21 mouse cellular contexts compared by ENCODE assay signal in the genomic region with DNA sequence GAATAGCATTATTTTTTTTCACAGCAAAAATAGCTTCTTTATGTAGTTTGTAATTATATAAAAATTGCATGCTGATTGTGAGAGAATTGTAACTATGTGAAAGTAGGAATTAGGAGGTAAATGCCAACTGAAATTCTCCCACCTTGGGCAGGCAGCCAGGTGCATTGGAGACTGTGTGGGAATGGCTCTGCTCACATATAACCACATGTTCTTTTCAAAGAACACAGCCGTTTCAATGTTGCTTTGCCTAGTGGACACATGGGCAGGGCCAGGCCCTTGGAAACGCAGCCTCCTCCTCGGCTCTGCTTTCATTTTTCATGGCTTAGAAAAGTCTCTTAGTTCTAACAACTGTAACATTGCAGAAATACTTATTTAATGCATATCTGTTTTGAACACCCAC.
DNase-seq lines count a peak whose midpoint lies in the region; ATAC-seq and TF ChIP-seq lines count a peak whose summit lies in the region.
"Had no signal": no experiment of that assay in that cellular context is flagged by ENCODE, and none has a peak within 500 bp of the region (broad histone marks: within the 10 kb centered on the region; RNA-seq: fewer than 3 reads in every experiment).

No protein-coding gene starts in this region.

- ATAC-seq in embryonic facial prominence, embryonic 14.5 days (ENCODE audit: low read depth), result no peak
- ATAC-seq in hindbrain, embryonic 12.5 days (ENCODE audit: low FRiP score), result no peak
- ATAC-seq: inflammation-experienced regulatory T-cells, adult 6 months; midbrain, embryonic 13.5 days; Patski had no signal

- DNase-seq in embryonic facial prominence, embryonic 14.5 days (ENCODE audit: low spot score), result peak; percentile 21
- DNase-seq in embryonic facial prominence, embryonic 10.5 days (ENCODE audit: low spot score), result no peak
- DNase-seq in left cerebral cortex, adult 2 months (ENCODE audit: extremely low spot score in 1 of 2, low spot score in 2 of 2), result peak; percentile 17 to 18
- no peak for DNase-seq in left cerebral cortex, adult 11 months (ENCODE audit: low spot score)
- peak; percentile 13 for DNase-seq in right cerebral cortex, adult 18-20 months
- no peak for DNase-seq in MN1 (ENCODE audit: low spot score)
- no peak for DNase-seq in neural tube, embryonic 10.5 days (ENCODE audit: extremely low spot score, low spot score)
- DNase-seq: cerebellum, adult 11 months; heart, adult 11 months; lung, postnatal 36 days; spleen, adult 18-20 months; thymus, postnatal 36 days had no signal

- no peak for TF ChIP-seq CTCF in left cerebral cortex, adult 2 months (IDR thresholded peaks at IDR 0.05)

- H3K4me2 ChIP-seq in embryonic facial prominence, embryonic 14.5 days (ENCODE audit: low read depth, low read length), result no peak overlapping the region
- no peak overlapping the region for H3K4me2 ChIP-seq in hindbrain, embryonic 12.5 days (replicated peaks)
- H3K4me2 ChIP-seq: heart, embryonic 15.5 days; kidney, embryonic 15.5 days; limb, embryonic 13.5 days; midbrain, embryonic 13.5 days; stomach, embryonic 15.5 days had no signal

- 38% methylated on average over 3 of the region's 3 CpGs for WGBS in embryonic facial prominence, embryonic 14.5 days
- 82% methylated on average over 3 of the region's 3 CpGs for WGBS in embryonic facial prominence, embryonic 10.5 days
- WGBS in hindbrain, embryonic 12.5 days, result 80% methylated on average over 3 of the region's 3 CpGs

- no peaks in the 10 kb centered on the region for H3K9me3 ChIP-seq in embryonic facial prominence, embryonic 14.5 days (ENCODE audit: control insufficient read depth, low read length)
- no peaks in the 10 kb centered on the region for H3K9me3 ChIP-seq in embryonic facial prominence, embryonic 10.5 days
- H3K9me3 ChIP-seq in hindbrain, embryonic 12.5 days (replicated peaks), result no peaks in the 10 kb centered on the region
- H3K9me3 ChIP-seq: heart, embryonic 15.5 days; hindbrain, embryonic 10.5 days; kidney, embryonic 15.5 days; limb, embryonic 13.5 days; midbrain, embryonic 13.5 days; stomach, embryonic 15.5 days had no signal

- intact Hi-C loops in left cerebral cortex, adult 2 months (cut with DNase I), result loop anchor here (10.0 kb wide), 1 partner anchor 601 kb away; no protein-coding TSS in a partner anchor

- H3K4me1 ChIP-seq in embryonic facial prominence, embryonic 14.5 days (ENCODE audit: control insufficient read depth, insufficient read depth, low read length), result 0 out of 2 replicates have a peak, but pooled peaks cover 2% of the 10 kb centered on the region
- H3K4me1 ChIP-seq in embryonic facial prominence, embryonic 10.5 days, result no peaks in the 10 kb centered on the region
- H3K4me1 ChIP-seq in hindbrain, embryonic 12.5 days, result no peaks in the 10 kb centered on the region
- H3K4me1 ChIP-seq: heart, embryonic 15.5 days; hindbrain, embryonic 10.5 days; kidney, embryonic 15.5 days; limb, embryonic 13.5 days; midbrain, embryonic 13.5 days; stomach, embryonic 15.5 days had no signal

- no peak overlapping the region for H3K27ac ChIP-seq in embryonic facial prominence, embryonic 14.5 days (replicated peaks; ENCODE audit: low read depth, low read length)
- H3K27ac ChIP-seq in embryonic facial prominence, embryonic 10.5 days (replicated peaks), result no peak overlapping the region
- 0 out of 2 replicates have a peak overlapping the region, but pooled peaks have one; percentile 47 for H3K27ac ChIP-seq in left cerebral cortex, adult 2 months
- no peak overlapping the region for H3K27ac ChIP-seq in hindbrain, embryonic 12.5 days
- H3K27ac ChIP-seq: heart, embryonic 15.5 days; hindbrain, embryonic 10.5 days; kidney, embryonic 15.5 days; limb, embryonic 13.5 days; midbrain, embryonic 13.5 days; stomach, embryonic 15.5 days had no signal

- no peak overlapping the region for H3K9ac ChIP-seq in embryonic facial prominence, embryonic 14.5 days (ENCODE audit: low read depth, low read length)
- H3K9ac ChIP-seq in hindbrain, embryonic 12.5 days, result no peak overlapping the region
- H3K9ac ChIP-seq: heart, embryonic 15.5 days; kidney, embryonic 15.5 days; limb, embryonic 13.5 days; midbrain, embryonic 13.5 days; stomach, embryonic 15.5 days had no signal

- H3K27me3 ChIP-seq in embryonic facial prominence, embryonic 14.5 days (replicated peaks; ENCODE audit: control insufficient read depth, insufficient read depth, low read length), result no peaks in the 10 kb centered on the region
- H3K27me3 ChIP-seq in embryonic facial prominence, embryonic 10.5 days (replicated peaks; ENCODE audit: low read depth, poor library complexity, severe bottlenecking), result no peaks in the 10 kb centered on the region
- no peaks in the 10 kb centered on the region for H3K27me3 ChIP-seq in hindbrain, embryonic 12.5 days
- H3K27me3 ChIP-seq: heart, embryonic 15.5 days; kidney, embryonic 15.5 days; limb, embryonic 13.5 days; midbrain, embryonic 13.5 days; Patski; stomach, embryonic 15.5 days had no signal

- H3K4me3 ChIP-seq in embryonic facial prominence, embryonic 14.5 days (ENCODE audit: low read depth, low read length), result no peak overlapping the region
- no peak overlapping the region for H3K4me3 ChIP-seq in embryonic facial prominence, embryonic 10.5 days
- no peak overlapping the region for H3K4me3 ChIP-seq in left cerebral cortex, adult 2 months
- no peak overlapping the region for H3K4me3 ChIP-seq in hindbrain, embryonic 12.5 days
- H3K4me3 ChIP-seq: heart, embryonic 15.5 days; hindbrain, embryonic 10.5 days; kidney, embryonic 15.5 days; limb, embryonic 13.5 days; midbrain, embryonic 13.5 days; stomach, embryonic 15.5 days had no signal

- H3K36me3 ChIP-seq in embryonic facial prominence, embryonic 14.5 days (ENCODE audit: control insufficient read depth, insufficient read depth, low read length), result no peaks in the 10 kb centered on the region
- H3K36me3 ChIP-seq in embryonic facial prominence, embryonic 10.5 days (replicated peaks), result no peaks in the 10 kb centered on the region
- H3K36me3 ChIP-seq in hindbrain, embryonic 12.5 days, result no peaks in the 10 kb centered on the region
- H3K36me3 ChIP-seq: heart, embryonic 15.5 days; hindbrain, embryonic 10.5 days; kidney, embryonic 15.5 days; limb, embryonic 13.5 days; midbrain, embryonic 13.5 days; stomach, embryonic 15.5 days had no signal

Comparison
In these comparisons a context has a peak if more than half of its experiments do, and no peak if none do; other contexts are left out.
1. DNase-seq: peak in embryonic facial prominence, embryonic 14.5 days (single experiment), left cerebral cortex, adult 2 months (2 of 2) and right cerebral cortex, adult 18-20 months (single experiment); none in embryonic facial prominence, embryonic 10.5 days (single experiment), left cerebral cortex, adult 11 months (single experiment), MN1 (single experiment) and neural tube, embryonic 10.5 days (single experiment).